Mouse (Mus musculus) embryonic facial prominence, embryonic 11.5 days (tissue): ENCODE data around the gene Farsb. TPM values are rescaled to one million over a fixed set of nuclear protein-coding genes. Genes with fewer than 3 reads are reported as not detected.
A peak's percentile ranks its signal among the peaks of the same experiment; 100 is the strongest.
"Not testable (repeated sequence)": the region's sequence is repeated elsewhere in the genome, so short reads cannot be mapped to it uniquely, and the experiment has no call there.

Source experiments
- ATAC-seq: fragments of 200-750 bp; cut with Nextera tagmentation; replicated peaks from 2 replicates; pipeline ENCODE4 v1.8.0; 2017; ENCODE audit warnings: low read depth; ENCODE audit not compliant: insufficient number of reproducible peaks, low FRiP score, low TSS enrichment
- DNase-seq: peaks from one replicate; pipeline ENCODE4 v3.0.0-alpha.2; 2015; ENCODE audit warnings: low spot score
- H3K27ac ChIP-seq: fragments of 300-500 bp; sonication (generic); replicated peaks from 2 replicates; pipeline ENCODE4 v1.5.1; 2014; ENCODE audit warnings: mild to moderate bottlenecking, low read depth, low read length, control low read depth
- H3K27me3 ChIP-seq: fragments of 300-500 bp; sonication (generic); 2 replicates; pipeline ENCODE4 v1.6.1; 2014; ENCODE audit warnings: mild to moderate bottlenecking, low read length, moderate library complexity, mixed read lengths; ENCODE audit not compliant: control insufficient read depth, insufficient read depth
- H3K36me3 ChIP-seq: fragments of 300-500 bp; sonication (generic); replicated peaks from 2 replicates; pipeline ENCODE4 v1.6.1; 2014; ENCODE audit warnings: low read depth, mild to moderate bottlenecking, low read length, moderate library complexity, mixed read lengths; ENCODE audit not compliant: control insufficient read depth, insufficient read depth
- H3K4me1 ChIP-seq: fragments of 300-500 bp; sonication (generic); 2 replicates; pipeline ENCODE4 v1.6.1; 2014; ENCODE audit warnings: low read length, mixed read lengths; ENCODE audit not compliant: control insufficient read depth, insufficient read depth
- H3K4me2 ChIP-seq: fragments of 300-500 bp; sonication (generic); 2 replicates; pipeline ENCODE4 v1.6.1; 2014; ENCODE audit warnings: low read depth, mild to moderate bottlenecking, control low read depth, low read length, moderate library complexity
- H3K4me3 ChIP-seq: fragments of 300-500 bp; sonication (generic); 2 replicates; pipeline ENCODE4 v1.5.1; 2014; ENCODE audit warnings: low read depth, low read length, control low read depth
- H3K9ac ChIP-seq: fragments of 300-500 bp; sonication (generic); replicated peaks from 2 replicates; pipeline ENCODE4 v1.6.1; 2014; ENCODE audit warnings: mild to moderate bottlenecking, control low read depth, low read length
- H3K9me3 ChIP-seq: fragments of 300-500 bp; sonication (generic); replicated peaks from 2 replicates; pipeline ENCODE4 v1.6.1; 2016; ENCODE audit warnings: mild to moderate bottlenecking, low read length, inconsistent platforms, mixed read lengths; ENCODE audit not compliant: control insufficient read depth
- WGBS: fragments of 180-500 bp; shearing (Covaris S2); extraction: QIAGEN DNeasy Blood & Tissue Kit; methylation state at CpG from one replicate; pipeline ENCODE4 v1.1.7; 2014; 5-methylcytosine and 5-hydroxymethylcytosine counted together
- polyA plus RNA-seq: library from polyadenylated mRNA; unstranded; fragments of >200 nt; fragmentation: Nextera tagmentation; extraction: Ambion mirVana; gene quantifications from 2 replicates; pipeline ENCODE4 v1.2.1, GENCODE M21; 2014

The Farsb gene
- polyA plus RNA-seq, 1 experiment from 2014 or later, result 190 TPM

DNA sequence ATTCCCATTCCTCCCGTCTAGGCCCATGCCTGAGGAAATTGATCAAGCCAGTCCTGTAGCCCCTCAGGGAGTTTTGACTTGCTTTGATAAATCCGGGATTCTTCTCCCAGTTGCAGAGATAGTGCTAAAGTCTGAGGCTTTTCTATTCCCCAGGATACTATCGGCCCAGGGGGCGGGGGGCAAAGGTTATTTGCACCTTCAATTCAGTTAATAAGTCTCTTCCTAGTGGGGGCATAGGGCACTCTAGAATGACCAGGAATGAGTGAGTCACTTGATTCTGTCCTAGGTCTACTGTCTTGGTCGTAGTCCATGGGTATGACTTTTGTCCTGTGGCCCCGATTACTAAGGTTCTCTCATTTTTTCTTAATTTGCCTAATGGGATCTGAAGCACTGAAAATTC lies 13.8 kb upstream of the Farsb start:
- DNase-seq (no peak), ATAC-seq (no peak)
- Histone ChIP-seq H3K4me2 (no peak overlapping the region), H3K4me1 (no peaks in the 10 kb centered on the region), H3K27me3 (no peaks in the 10 kb centered on the region), H3K9me3 (no peaks in the 10 kb centered on the region), H3K9ac (no peak overlapping the region), H3K4me3 (no peak overlapping the region), H3K36me3 (no peaks in the 10 kb centered on the region), H3K27ac (no peak overlapping the region)
- WGBS, result 80% methylated on average over 6 of the region's 6 CpGs

DNA sequence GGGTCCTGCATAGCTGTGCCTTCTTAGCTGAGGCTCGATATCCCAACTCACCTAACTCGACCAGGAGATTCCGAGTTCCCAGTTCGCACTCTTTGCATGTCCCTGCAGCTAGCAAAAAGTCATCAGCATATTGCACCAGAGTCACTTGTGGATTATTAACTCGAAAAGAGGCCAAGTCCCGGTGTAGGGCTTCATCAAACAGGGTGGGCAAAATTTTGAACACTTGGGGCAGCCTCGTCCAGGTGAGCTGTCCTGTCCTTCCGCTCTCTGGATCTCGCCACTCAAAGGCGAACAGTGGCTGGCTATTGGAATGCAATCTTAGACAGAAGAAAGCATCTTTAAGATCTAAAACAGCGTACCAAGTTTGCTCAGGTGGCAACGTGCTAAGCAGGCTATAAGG lies 13.2 kb upstream of the Farsb start:
- not testable (repeated sequence) for H3K27me3 ChIP-seq, H3K27ac ChIP-seq, ATAC-seq, H3K9ac ChIP-seq, H3K36me3 ChIP-seq, H3K4me2 ChIP-seq, DNase-seq, H3K4me1 ChIP-seq, H3K9me3 ChIP-seq, H3K4me3 ChIP-seq
- WGBS, result 90% methylated on average over 12 of the region's 12 CpGs

DNA sequence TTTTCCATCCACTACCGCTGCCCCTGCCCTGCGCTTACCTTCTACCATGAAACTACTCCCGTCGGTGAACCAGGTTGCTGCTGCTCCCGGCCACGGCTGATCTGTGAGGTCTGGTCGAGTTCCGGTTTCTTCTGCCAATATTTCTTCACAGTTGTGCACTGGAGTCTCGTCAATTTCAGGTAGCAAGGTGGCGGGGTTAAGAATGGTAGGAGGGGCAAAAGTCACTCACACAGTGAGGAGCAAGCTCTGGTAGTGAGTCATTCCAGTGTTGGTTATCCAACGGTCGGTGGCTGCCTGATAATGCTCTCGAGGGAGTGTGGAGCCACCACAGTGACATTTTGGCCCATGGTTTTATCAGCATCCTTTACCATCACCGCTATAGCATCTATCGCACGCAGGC lies 12.3 kb upstream of the Farsb start:
- no peaks in the 10 kb centered on the region for H3K4me1 ChIP-seq
- no peak overlapping the region for H3K4me3 ChIP-seq
- WGBS, result 93% methylated on average over 16 of the region's 16 CpGs
- no peak overlapping the region for H3K9ac ChIP-seq
- no peaks in the 10 kb centered on the region for H3K9me3 ChIP-seq
- H3K27ac ChIP-seq, result no peak overlapping the region
- ATAC-seq (no peak), DNase-seq (no peak)
- no peak overlapping the region for H3K4me2 ChIP-seq
- H3K36me3 ChIP-seq, result no peaks in the 10 kb centered on the region
- no peaks in the 10 kb centered on the region for H3K27me3 ChIP-seq

DNA sequence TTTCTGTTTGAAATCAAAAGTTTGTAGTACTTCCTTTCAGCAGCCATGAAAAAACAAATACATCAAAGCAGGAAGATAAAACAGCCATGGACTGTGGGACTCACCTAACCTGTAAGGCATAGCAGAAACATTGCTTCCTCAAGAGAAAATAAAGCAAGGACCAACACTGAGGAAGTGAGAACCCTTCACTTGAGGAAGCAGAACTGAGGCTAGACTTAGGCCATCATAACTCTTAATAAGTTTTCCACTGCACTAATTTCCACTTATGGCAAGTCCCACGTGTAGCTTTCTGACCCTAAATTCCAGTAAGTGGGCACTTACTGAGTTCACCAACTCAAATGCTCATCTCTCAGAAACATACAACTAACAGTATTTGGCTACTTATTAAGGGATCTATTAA lies 1.4 kb upstream of the Farsb start:
- WGBS, result 86% methylated on average over 1 of the region's 1 CpGs
- DNase-seq (no peak), ATAC-seq (no peak)
- H3K9ac ChIP-seq, result no peak overlapping the region
- no peaks in the 10 kb centered on the region; the same call in 1 of the 2 replicates for H3K4me1 ChIP-seq
- H3K36me3 ChIP-seq, result no peaks in the 10 kb centered on the region
- H3K4me2 ChIP-seq, result no peak overlapping the region
- no peaks in the 10 kb centered on the region for H3K27me3 ChIP-seq
- H3K27ac ChIP-seq, result no peak overlapping the region
- no peak overlapping the region for H3K4me3 ChIP-seq
- H3K9me3 ChIP-seq, result no peaks in the 10 kb centered on the region

DNA sequence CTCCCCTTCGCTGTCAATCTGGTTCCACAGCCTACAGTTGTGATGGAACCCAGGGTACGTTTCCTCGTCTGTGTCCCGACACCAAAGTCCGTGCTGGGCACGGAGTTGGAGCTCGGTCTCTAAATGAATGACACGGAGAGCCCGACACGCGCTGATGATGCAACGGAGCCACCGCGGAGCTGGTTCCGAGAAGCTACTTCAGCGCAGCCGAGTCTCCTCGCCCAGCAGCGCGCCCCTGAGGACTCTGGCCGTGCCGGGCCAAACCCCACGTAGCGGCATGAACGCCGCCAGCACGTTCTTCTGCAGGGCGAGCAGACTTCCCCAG lies 308 bp downstream of the Farsb start:
- no peaks in the 10 kb centered on the region for H3K36me3 ChIP-seq
- H3K4me1 ChIP-seq, result no peaks in the 10 kb centered on the region; the same call in 1 of the 2 replicates
- H3K4me3 ChIP-seq, result peak overlapping the region; percentile 98
- no peaks in the 10 kb centered on the region for H3K9me3 ChIP-seq
- ATAC-seq, result no peak
- peak overlapping the region; percentile 9; the same call in 1 of the 2 replicates for H3K27ac ChIP-seq
- peak overlapping the region; percentile 78 for H3K4me2 ChIP-seq
- DNase-seq, result no peak
- H3K9ac ChIP-seq, result peak overlapping the region; percentile 86
- no peaks in the 10 kb centered on the region for H3K27me3 ChIP-seq
- WGBS, result under 1% methylated on average over 28 of the region's 28 CpGs

DNA sequence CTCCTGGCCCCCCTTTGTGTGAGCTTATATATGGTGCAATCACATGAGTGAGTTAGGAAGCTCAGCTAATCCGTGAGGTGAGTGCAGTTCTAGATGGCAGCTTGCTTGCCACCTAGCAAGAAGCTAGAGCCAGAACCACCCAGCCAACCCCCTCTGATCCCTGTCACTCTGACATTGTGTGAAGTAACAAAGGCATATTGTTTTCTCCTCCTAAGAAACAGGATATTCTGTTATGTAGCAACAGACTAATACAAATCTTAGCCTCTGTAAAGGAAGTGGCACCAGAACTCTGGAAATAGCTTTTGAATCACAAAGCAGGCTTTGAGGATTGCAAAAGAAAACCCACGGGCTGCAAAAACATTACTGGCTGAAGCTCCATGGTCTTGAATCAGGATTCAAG lies 4.3 kb downstream of the Farsb start:
- H3K4me3 ChIP-seq, result no peak overlapping the region
- H3K4me2 ChIP-seq, result no peak overlapping the region
- no peak overlapping the region for H3K9ac ChIP-seq
- ATAC-seq (no peak), DNase-seq (no peak)
- H3K9me3 ChIP-seq, result no peaks in the 10 kb centered on the region
- no peak overlapping the region for H3K27ac ChIP-seq
- WGBS, result 22% methylated on average over 2 of the region's 2 CpGs
- no peaks in the 10 kb centered on the region for H3K27me3 ChIP-seq
- H3K36me3 ChIP-seq, result no peaks in the 10 kb centered on the region
- no peaks in the 10 kb centered on the region for H3K4me1 ChIP-seq

DNA sequence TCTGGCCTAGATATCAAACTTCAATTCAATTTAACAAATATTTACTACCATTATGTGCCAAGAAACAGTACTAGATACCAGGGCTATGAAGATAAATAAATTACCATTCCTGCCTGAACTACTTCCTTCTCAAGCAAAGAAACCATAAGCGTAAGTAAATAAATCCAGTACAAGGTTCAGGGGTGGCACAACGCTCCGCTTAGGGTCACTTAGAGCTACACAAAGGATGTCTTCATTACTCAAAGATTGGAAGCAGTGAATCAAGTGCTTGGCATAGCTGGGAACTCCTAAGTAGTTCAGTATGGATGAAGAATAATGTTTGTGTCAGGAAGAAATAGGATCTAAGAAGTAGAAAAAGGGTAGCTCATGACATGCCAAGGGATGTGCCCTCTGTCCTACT lies 5.3 kb downstream of the Farsb start:
- H3K27ac ChIP-seq, result no peak overlapping the region
- H3K4me1 ChIP-seq, result no peaks in the 10 kb centered on the region
- ATAC-seq, result no peak
- no peaks in the 10 kb centered on the region for H3K9me3 ChIP-seq
- H3K36me3 ChIP-seq, result no peaks in the 10 kb centered on the region
- DNase-seq, result no peak
- H3K4me2 ChIP-seq, result no peak overlapping the region
- H3K9ac ChIP-seq, result no peak overlapping the region
- H3K4me3 ChIP-seq, result no peak overlapping the region
- H3K27me3 ChIP-seq, result no peaks in the 10 kb centered on the region
- 85% methylated on average over 3 of the region's 3 CpGs for WGBS

DNA sequence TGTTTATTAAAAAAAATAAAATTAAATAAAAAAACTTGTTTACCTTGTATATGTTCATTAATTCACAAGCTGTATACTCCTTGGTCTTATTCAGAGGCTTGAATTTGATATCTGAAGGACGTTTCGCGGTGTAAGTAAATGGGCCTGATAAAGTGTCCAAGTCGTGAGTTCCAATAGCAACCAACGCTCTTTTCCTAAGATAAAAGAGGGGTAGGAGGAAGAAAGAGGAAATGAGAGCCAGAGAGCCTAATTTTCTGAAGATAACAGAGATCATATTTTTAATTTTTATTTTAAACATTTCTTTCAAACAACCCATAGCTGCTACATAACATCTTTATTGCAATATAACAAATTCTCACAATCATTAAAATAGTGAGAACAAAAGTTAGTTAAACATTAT lies 16.3 kb downstream of the Farsb start:
- WGBS, result 89% methylated on average over 5 of the region's 5 CpGs
- H3K36me3 ChIP-seq, result 0 out of 2 replicates have a peak, but pooled peaks cover 4% of the 10 kb centered on the region

More for the DNA sequence above, 16.3 kb downstream of the Farsb start:
- Histone ChIP-seq H3K4me1 (no peaks in the 10 kb centered on the region), H3K4me3 (no peak overlapping the region), H3K27me3 (no peaks in the 10 kb centered on the region), H3K9me3 (no peaks in the 10 kb centered on the region), H3K4me2 (no peak overlapping the region), H3K9ac (no peak overlapping the region), H3K27ac (no peak overlapping the region)
- no peak for ATAC-seq
- DNase-seq, result no peak
